Mouse (Mus musculus): ENCODE measurements around the gene Csdc2. TPM values are rescaled to one million over a fixed set of nuclear protein-coding genes. Genes with fewer than 3 reads are reported as not detected.

The Csdc2 gene
- polyA plus RNA-seq, 1 experiment from 2014 or later: 183 TPM

GRCm38 (mm10) chr15:81949476-81950131, 13.0 kb downstream of the Csdc2 start:
- no peak overlapping the region for H3K9ac ChIP-seq
- no peak for ATAC-seq (ENCODE audit: low FRiP score)
- H3K27me3 ChIP-seq (ENCODE audit: control insufficient read depth, insufficient read depth, low read length): no peaks in the 10 kb centered on the region
- no peaks in the 10 kb centered on the region for H3K4me1 ChIP-seq (replicated peaks; ENCODE audit: control insufficient read depth, insufficient read depth, low read length)
- H3K36me3 ChIP-seq (replicated peaks; ENCODE audit: control insufficient read depth, insufficient read depth): peaks cover 72% of the 10 kb centered on the region
- no peak overlapping the region for H3K4me2 ChIP-seq (replicated peaks)
- H3K4me3 ChIP-seq (replicated peaks; ENCODE audit: low read length): no peak overlapping the region
- no peak overlapping the region for H3K27ac ChIP-seq
- DNase-seq (ENCODE audit: low spot score): no peak
- 69% methylated on average over 11 of the region's 11 CpGs for WGBS
- H3K9me3 ChIP-seq (ENCODE audit: control insufficient read depth, low read length): no peaks in the 10 kb centered on the region

GRCm38 (mm10) chr15:81950716-81951115, 14.2 kb downstream of the Csdc2 start:
- H3K9ac ChIP-seq: no peak overlapping the region
- H3K27ac ChIP-seq: no peak overlapping the region
- ATAC-seq (ENCODE audit: low FRiP score): no peak
- no peak for DNase-seq (ENCODE audit: low spot score)
- H3K4me2 ChIP-seq (replicated peaks): no peak overlapping the region
- H3K27me3 ChIP-seq (ENCODE audit: control insufficient read depth, insufficient read depth, low read length): no peaks in the 10 kb centered on the region
- peaks cover 82% of the 10 kb centered on the region for H3K36me3 ChIP-seq (replicated peaks; ENCODE audit: control insufficient read depth, insufficient read depth)
- WGBS: 91% methylated on average over 5 of the region's 5 CpGs
- no peaks in the 10 kb centered on the region for H3K4me1 ChIP-seq (replicated peaks; ENCODE audit: control insufficient read depth, insufficient read depth, low read length)
- H3K9me3 ChIP-seq (ENCODE audit: control insufficient read depth, low read length): no peaks in the 10 kb centered on the region
- H3K4me3 ChIP-seq (replicated peaks; ENCODE audit: low read length): no peak overlapping the region

- WGBS: 90% methylated on average over 9 of the region's 9 CpGs
- Histone ChIP-seq H3K27ac (no peak overlapping the region), H3K9me3 (ENCODE audit: control insufficient read depth, low read length) (no peaks in the 10 kb centered on the region), H3K4me1 (replicated peaks; ENCODE audit: control insufficient read depth, insufficient read depth, low read length) (no peaks in the 10 kb centered on the region), H3K27me3 (ENCODE audit: control insufficient read depth, insufficient read depth, low read length) (no peaks in the 10 kb centered on the region), H3K36me3 (replicated peaks; ENCODE audit: control insufficient read depth, insufficient read depth) (peaks cover 86% of the 10 kb centered on the region), H3K9ac (no peak overlapping the region), H3K4me2 (replicated peaks) (no peak overlapping the region), H3K4me3 (replicated peaks; ENCODE audit: low read length) (no peak overlapping the region)
- DNase-seq (ENCODE audit: low spot score) (no peak), ATAC-seq (ENCODE audit: low FRiP score) (no peak)
These were observed 14.6 kb downstream of the Csdc2 start for GRCm38 (mm10) chr15:81951159-81951558.

DNA sequence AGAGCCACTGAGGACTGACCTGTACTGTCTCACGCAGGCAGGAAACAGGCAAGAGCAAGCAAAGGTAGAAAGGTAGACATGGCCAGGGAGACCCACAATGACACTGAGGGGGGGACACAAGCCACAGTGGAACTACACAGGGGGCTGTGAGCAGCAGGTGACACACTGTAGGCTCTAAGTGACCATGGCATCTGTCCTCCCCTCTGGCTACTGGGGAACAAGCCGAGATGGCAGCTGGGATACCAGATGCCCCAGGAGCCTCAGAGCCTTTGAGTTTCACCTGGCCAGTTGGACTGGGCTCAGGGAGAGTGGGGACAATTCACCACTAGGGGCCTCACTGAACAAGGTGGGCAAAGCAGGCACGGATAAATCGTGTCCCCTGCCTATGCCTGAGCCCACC, 15.8 kb downstream of the Csdc2 start:
- Histone ChIP-seq H3K4me2 (replicated peaks) (no peak overlapping the region), H3K27me3 (ENCODE audit: control insufficient read depth, insufficient read depth, low read length) (no peaks in the 10 kb centered on the region), H3K4me3 (replicated peaks; ENCODE audit: low read length) (no peak overlapping the region), H3K36me3 (replicated peaks; ENCODE audit: control insufficient read depth, insufficient read depth) (peaks cover 77% of the 10 kb centered on the region), H3K9ac (no peak overlapping the region), H3K27ac (no peak overlapping the region), H3K9me3 (ENCODE audit: control insufficient read depth, low read length) (no peaks in the 10 kb centered on the region), H3K4me1 (replicated peaks; ENCODE audit: control insufficient read depth, insufficient read depth, low read length) (no peaks in the 10 kb centered on the region)
- DNase-seq (ENCODE audit: low spot score): no peak
- 94% methylated on average over 4 of the region's 4 CpGs for WGBS
- no peak for ATAC-seq (ENCODE audit: low FRiP score)

DNA sequence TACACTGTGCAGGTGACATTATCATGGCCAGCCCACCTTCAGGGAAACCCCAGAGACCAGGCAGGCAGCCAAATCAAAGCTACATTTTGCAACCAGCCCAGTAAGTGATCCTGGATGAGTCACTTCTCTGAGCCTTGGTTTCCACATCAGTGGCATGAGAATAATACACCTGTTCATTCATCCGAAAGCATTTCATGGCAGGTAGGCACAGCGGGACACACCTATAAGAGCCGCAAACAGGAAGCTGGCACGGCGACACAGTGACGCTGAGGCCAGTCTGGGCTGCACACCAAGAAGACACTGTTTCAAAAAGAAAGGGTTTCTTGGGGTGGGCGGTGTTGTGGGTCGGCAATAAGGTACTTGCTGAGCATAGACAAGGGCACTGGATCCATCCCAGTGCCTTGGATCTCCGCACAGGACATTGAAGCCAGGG, 17.6 kb downstream of the Csdc2 start:
- H3K36me3 ChIP-seq (replicated peaks; ENCODE audit: control insufficient read depth, insufficient read depth): peaks cover 59% of the 10 kb centered on the region
- no peak for ATAC-seq (ENCODE audit: low FRiP score)
- 95% methylated on average over 9 of the region's 9 CpGs for WGBS

DNA sequence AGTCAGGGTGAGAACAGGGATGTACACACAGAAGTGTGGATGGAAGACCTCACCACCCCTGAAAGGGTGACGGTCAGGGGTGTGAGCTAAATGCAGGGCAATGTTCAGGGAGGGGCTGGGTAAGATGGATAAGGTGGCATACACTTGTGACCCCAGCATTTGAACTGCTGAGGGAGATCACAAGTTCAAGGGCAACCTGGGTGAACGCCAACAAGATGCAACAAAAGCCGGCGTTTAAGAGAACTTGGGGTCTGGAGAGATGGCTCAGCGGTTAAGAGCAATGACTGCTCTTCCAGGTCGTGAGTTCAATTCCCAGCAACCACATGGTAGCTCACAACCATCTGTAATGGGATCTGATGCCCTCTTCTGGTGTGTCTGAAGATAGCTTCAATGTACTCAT, 18.2 kb downstream of the Csdc2 start:
- DNase-seq (ENCODE audit: low spot score): no peak
- no peak for ATAC-seq (ENCODE audit: low FRiP score)
- H3K27me3 ChIP-seq (ENCODE audit: control insufficient read depth, insufficient read depth, low read length): no peaks in the 10 kb centered on the region
- no peak overlapping the region for H3K9ac ChIP-seq
- no peak overlapping the region for H3K27ac ChIP-seq
- no peaks in the 10 kb centered on the region for H3K4me1 ChIP-seq (replicated peaks; ENCODE audit: control insufficient read depth, insufficient read depth, low read length)
- no peak overlapping the region for H3K4me3 ChIP-seq (replicated peaks; ENCODE audit: low read length)
- WGBS: 95% methylated on average over 6 of the region's 6 CpGs
- H3K4me2 ChIP-seq (replicated peaks): no peak overlapping the region
- peaks cover 54% of the 10 kb centered on the region for H3K36me3 ChIP-seq (replicated peaks; ENCODE audit: control insufficient read depth, insufficient read depth)
- H3K9me3 ChIP-seq (ENCODE audit: control insufficient read depth, low read length): no peaks in the 10 kb centered on the region

More for the DNA sequence above, 17.6 kb downstream of the Csdc2 start:
- Histone ChIP-seq H3K9me3 (ENCODE audit: control insufficient read depth, low read length) (no peaks in the 10 kb centered on the region), H3K27me3 (ENCODE audit: control insufficient read depth, insufficient read depth, low read length) (no peaks in the 10 kb centered on the region), H3K4me3 (replicated peaks; ENCODE audit: low read length) (no peak overlapping the region), H3K27ac (no peak overlapping the region), H3K4me2 (replicated peaks) (no peak overlapping the region), H3K9ac (no peak overlapping the region), H3K4me1 (replicated peaks; ENCODE audit: control insufficient read depth, insufficient read depth, low read length) (no peaks in the 10 kb centered on the region)
- DNase-seq (ENCODE audit: low spot score): no peak

- ATAC-seq (ENCODE audit: low FRiP score): no peak
- WGBS: 93% methylated on average over 15 of the region's 15 CpGs
- no peaks in the 10 kb centered on the region for H3K4me1 ChIP-seq (replicated peaks; ENCODE audit: control insufficient read depth, insufficient read depth, low read length)
- DNase-seq (ENCODE audit: low spot score): no peak
- H3K4me2 ChIP-seq (replicated peaks): no peak overlapping the region
- H3K27me3 ChIP-seq (ENCODE audit: control insufficient read depth, insufficient read depth, low read length): no peaks in the 10 kb centered on the region
- no peaks in the 10 kb centered on the region for H3K9me3 ChIP-seq (ENCODE audit: control insufficient read depth, low read length)
- no peak overlapping the region for H3K27ac ChIP-seq
- peaks cover 47% of the 10 kb centered on the region for H3K36me3 ChIP-seq (replicated peaks; ENCODE audit: control insufficient read depth, insufficient read depth)
- H3K9ac ChIP-seq: no peak overlapping the region
- no peak overlapping the region for H3K4me3 ChIP-seq (replicated peaks; ENCODE audit: low read length)
These were observed 18.9 kb downstream of the Csdc2 start for GRCm38 (mm10) chr15:81955414-81955813.

DNA sequence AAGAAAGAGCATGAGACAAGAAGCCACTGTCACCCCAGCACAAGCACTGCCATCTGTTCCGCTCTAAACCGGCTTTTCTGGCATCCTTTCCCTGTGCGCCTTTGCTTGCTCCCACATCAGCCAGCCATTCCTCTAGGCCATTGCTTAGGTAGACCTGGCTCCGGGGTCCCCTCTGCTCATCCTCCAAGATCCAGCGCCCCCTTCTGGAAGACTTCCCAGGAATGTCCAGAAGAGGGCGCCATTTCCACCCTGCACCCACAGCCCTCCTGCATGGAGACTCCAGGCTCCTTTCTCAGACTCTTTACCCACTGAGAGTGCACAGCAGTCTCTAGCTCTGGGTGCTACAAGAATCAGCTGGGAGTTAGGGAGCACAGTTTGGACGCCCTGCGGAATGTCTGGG, 19.9 kb downstream of the Csdc2 start:
- Histone ChIP-seq H3K4me3 (replicated peaks; ENCODE audit: low read length) (no peak overlapping the region), H3K4me2 (replicated peaks) (no peak overlapping the region), H3K4me1 (replicated peaks; ENCODE audit: control insufficient read depth, insufficient read depth, low read length) (no peaks in the 10 kb centered on the region), H3K36me3 (replicated peaks; ENCODE audit: control insufficient read depth, insufficient read depth) (peaks cover 36% of the 10 kb centered on the region), H3K27ac (no peak overlapping the region), H3K9ac (no peak overlapping the region), H3K9me3 (ENCODE audit: control insufficient read depth, low read length) (no peaks in the 10 kb centered on the region), H3K27me3 (ENCODE audit: control insufficient read depth, insufficient read depth, low read length) (no peaks in the 10 kb centered on the region)
- ATAC-seq (ENCODE audit: low FRiP score): no peak
- WGBS: 59% methylated on average over 8 of the region's 8 CpGs
- DNase-seq (ENCODE audit: low spot score): no peak

- H3K4me3 ChIP-seq (replicated peaks; ENCODE audit: low read length): no peak overlapping the region
- no peaks in the 10 kb centered on the region for H3K4me1 ChIP-seq (replicated peaks; ENCODE audit: control insufficient read depth, insufficient read depth, low read length)
- no peaks in the 10 kb centered on the region for H3K9me3 ChIP-seq (ENCODE audit: control insufficient read depth, low read length)
- WGBS: 89% methylated on average over 11 of the region's 11 CpGs
- no peaks in the 10 kb centered on the region for H3K27me3 ChIP-seq (ENCODE audit: control insufficient read depth, insufficient read depth, low read length)
- no peak overlapping the region for H3K9ac ChIP-seq
- H3K27ac ChIP-seq: no peak overlapping the region
- no peak overlapping the region for H3K4me2 ChIP-seq (replicated peaks)
- DNase-seq (ENCODE audit: low spot score): no peak
- peaks cover 25% of the 10 kb centered on the region for H3K36me3 ChIP-seq (replicated peaks; ENCODE audit: control insufficient read depth, insufficient read depth)
- no peak for ATAC-seq (ENCODE audit: low FRiP score)
These were observed 21.0 kb downstream of the Csdc2 start for GRCm38 (mm10) chr15:81957598-81957997.

DNA sequence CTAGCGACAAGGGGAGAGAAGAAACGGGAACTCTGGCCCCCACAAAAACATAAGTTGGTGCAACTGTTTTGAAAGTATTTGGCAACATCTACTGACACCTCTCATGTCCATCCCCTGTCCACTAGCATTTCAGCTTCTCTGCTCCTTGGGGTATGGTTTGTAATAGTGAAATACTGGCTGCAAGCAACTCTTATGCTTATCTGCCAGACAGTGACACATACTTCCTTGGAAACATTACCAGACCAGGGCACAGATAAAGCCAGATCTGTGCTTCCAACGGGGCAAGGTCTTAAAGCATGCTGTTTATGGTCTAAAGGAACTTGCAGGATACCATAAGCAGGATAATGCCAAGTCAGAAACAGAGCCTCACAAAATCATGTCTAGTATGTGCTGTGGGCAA, 22.3 kb downstream of the Csdc2 start:
- Histone ChIP-seq H3K9ac (0 out of 2 replicates have a peak overlapping the region, but pooled peaks have one; percentile 11), H3K36me3 (replicated peaks; ENCODE audit: control insufficient read depth, insufficient read depth) (peaks cover 21% of the 10 kb centered on the region), H3K27me3 (ENCODE audit: control insufficient read depth, insufficient read depth, low read length) (no peaks in the 10 kb centered on the region), H3K4me3 (replicated peaks; ENCODE audit: low read length) (no peak overlapping the region), H3K4me2 (replicated peaks) (peak overlapping the region; percentile 4; the same call in 1 of the 2 replicates), H3K27ac (no peak overlapping the region), H3K9me3 (ENCODE audit: control insufficient read depth, low read length) (no peaks in the 10 kb centered on the region), H3K4me1 (replicated peaks; ENCODE audit: control insufficient read depth, insufficient read depth, low read length) (no peaks in the 10 kb centered on the region)
- no peak for DNase-seq (ENCODE audit: low spot score)
- no peak for ATAC-seq (ENCODE audit: low FRiP score)
- 97% methylated on average over 3 of the region's 3 CpGs for WGBS
